Mouse (Mus musculus) neural tube, embryonic 12.5 days (tissue): ENCODE data around the gene Peg12. TPM values are rescaled to one million over a fixed set of nuclear protein-coding genes. Genes with fewer than 3 reads are reported as not detected.

Experiments used
- ATAC-seq: fragments of 200-750 bp; cut with Nextera tagmentation; 2 replicates; pipeline ENCODE4 v1.8.0; 2017; ENCODE audit warnings: low read depth, mild to moderate bottlenecking, moderate TSS enrichment, moderate library complexity; ENCODE audit not compliant: low FRiP score
- H3K27ac ChIP-seq: fragments of 300-500 bp; sonication (generic); 2 replicates; pipeline ENCODE4 v1.5.1; 2016
- H3K27me3 ChIP-seq: fragments of 300-500 bp; sonication (generic); replicated peaks from 2 replicates; pipeline ENCODE4 v1.6.1; 2016; ENCODE audit warnings: mild to moderate bottlenecking
- H3K36me3 ChIP-seq: fragments of 300-500 bp; sonication (generic); 2 replicates; pipeline ENCODE4 v1.6.1; 2016; ENCODE audit warnings: mild to moderate bottlenecking
- H3K4me1 ChIP-seq: fragments of 300-500 bp; sonication (generic); 2 replicates; pipeline ENCODE4 v1.6.1; 2016
- H3K4me2 ChIP-seq: fragments of 300-500 bp; sonication (generic); replicated peaks from 2 replicates; pipeline ENCODE4 v1.6.1; 2016; ENCODE audit warnings: mild to moderate bottlenecking
- H3K4me3 ChIP-seq: fragments of 300-500 bp; sonication (generic); 2 replicates; pipeline ENCODE4 v1.5.1; 2016
- H3K9ac ChIP-seq: fragments of 300-500 bp; sonication (generic); 2 replicates; pipeline ENCODE4 v1.6.1; 2016; ENCODE audit warnings: mild to moderate bottlenecking
- H3K9me3 ChIP-seq: fragments of 300-500 bp; sonication (generic); 2 replicates; pipeline ENCODE4 v1.6.1; 2016; ENCODE audit warnings: mild to moderate bottlenecking
- WGBS: fragments of 180-500 bp; shearing (Covaris S2); methylation state at CpG from one replicate; pipeline ENCODE4 v1.1.7; 2016; 5-methylcytosine and 5-hydroxymethylcytosine counted together
- polyA plus RNA-seq: library from polyadenylated mRNA; unstranded; fragments of >200 nt; fragmentation: Nextera tagmentation; extraction: Ambion mirVana; gene quantifications from 2 replicates; pipeline ENCODE4 v1.2.1, GENCODE M21; 2016

The Peg12 gene
- 47.2 and 52.7 TPM in 2 replicates for polyA plus RNA-seq

DNA sequence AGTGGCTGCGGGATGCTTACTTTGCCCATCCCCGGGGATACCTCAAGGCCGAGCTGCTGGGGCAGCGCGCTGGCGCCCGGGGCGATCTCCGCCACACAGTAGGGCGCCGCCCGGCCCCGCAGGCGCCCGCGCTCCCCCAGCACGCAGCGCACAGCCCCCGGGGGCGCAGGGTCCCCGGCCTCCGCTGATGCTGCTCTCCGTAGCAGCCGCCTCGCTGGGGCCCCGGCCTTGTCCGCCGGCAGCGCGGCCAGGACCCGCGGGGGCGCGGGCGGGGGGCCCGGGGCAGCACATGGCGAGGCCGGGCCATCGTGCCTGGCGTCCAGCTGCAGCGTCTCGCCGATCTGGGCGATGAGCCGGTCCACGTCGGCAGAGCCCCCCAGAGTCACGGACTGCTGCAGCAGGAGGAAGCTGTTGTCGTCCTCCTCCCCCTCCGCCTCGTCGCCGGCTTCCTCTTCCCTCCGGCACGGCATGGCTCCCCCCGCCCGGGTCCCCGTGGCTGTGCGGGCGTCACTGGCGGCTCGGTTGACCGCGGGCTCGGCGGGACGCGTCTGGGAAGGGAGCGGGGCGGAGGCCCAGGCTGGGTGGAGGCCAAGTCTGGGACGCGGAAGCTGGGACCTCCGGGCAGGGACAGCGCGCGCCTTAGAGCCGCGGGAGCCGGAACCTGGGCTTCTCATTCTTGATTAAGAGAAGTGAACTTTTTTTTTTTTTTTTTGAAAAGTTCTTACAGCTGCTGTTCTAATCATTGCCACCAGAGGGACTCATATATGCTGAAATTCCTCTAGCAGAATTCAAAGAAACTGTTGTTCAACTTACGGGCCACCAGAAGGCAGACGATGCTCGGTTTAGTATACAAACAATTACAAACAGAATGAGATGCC is at the start of gene Peg12:
Gene Peg12, minus strand, starts transcription at position 633 of the 878 bp plus-strand sequence.
- Histone ChIP-seq H3K9me3 (0 out of 2 replicates have a peak, but pooled peaks cover 17% of the 10 kb centered on the region), H3K9ac (peak within 1 kb of the TSS; percentile 88), H3K4me3 (peak within 1 kb of the TSS; percentile 70), H3K36me3 (no peaks in the 10 kb centered on the region), H3K4me2 (peak within 1 kb of the TSS; percentile 60), H3K4me1 (no peaks in the 10 kb centered on the region; the same call in 1 of the 2 replicates), H3K27ac (peak within 1 kb of the TSS; percentile 64), H3K27me3 (no peaks in the 10 kb centered on the region)
- peak; percentile 65 for ATAC-seq
- WGBS, result 18% methylated on average over 82 of the region's 82 CpGs

DNA sequence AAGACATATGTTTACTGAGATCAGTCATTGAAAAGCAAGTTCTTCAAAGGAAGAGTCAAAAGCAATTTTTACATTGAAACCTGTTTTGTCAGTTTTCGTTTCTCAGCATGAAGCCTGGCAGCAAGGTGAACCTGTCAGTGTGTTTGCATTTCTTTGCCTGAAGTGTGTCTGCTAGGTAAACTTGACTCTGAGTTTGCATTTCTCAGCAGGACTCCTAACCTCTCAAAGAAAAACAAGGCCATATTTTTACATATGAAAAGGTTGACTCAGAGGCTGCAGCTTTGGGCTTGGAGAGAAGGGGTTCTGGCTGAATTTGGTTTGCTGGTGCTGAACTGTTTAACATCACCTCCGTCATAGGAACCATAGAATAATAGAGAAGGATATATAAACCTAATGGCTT is 21.8 kb upstream of the Peg12 start:
- Histone ChIP-seq H3K27ac (no peak overlapping the region), H3K27me3 (no peaks in the 10 kb centered on the region), H3K36me3 (no peaks in the 10 kb centered on the region), H3K9ac (no peak overlapping the region), H3K4me2 (no peak overlapping the region), H3K9me3 (peaks cover 4% of the 10 kb centered on the region; the same call in 1 of the 2 replicates), H3K4me1 (no peaks in the 10 kb centered on the region), H3K4me3 (no peak overlapping the region)
- no peak for ATAC-seq
- 33% methylated on average over 2 of the region's 2 CpGs for WGBS

DNA sequence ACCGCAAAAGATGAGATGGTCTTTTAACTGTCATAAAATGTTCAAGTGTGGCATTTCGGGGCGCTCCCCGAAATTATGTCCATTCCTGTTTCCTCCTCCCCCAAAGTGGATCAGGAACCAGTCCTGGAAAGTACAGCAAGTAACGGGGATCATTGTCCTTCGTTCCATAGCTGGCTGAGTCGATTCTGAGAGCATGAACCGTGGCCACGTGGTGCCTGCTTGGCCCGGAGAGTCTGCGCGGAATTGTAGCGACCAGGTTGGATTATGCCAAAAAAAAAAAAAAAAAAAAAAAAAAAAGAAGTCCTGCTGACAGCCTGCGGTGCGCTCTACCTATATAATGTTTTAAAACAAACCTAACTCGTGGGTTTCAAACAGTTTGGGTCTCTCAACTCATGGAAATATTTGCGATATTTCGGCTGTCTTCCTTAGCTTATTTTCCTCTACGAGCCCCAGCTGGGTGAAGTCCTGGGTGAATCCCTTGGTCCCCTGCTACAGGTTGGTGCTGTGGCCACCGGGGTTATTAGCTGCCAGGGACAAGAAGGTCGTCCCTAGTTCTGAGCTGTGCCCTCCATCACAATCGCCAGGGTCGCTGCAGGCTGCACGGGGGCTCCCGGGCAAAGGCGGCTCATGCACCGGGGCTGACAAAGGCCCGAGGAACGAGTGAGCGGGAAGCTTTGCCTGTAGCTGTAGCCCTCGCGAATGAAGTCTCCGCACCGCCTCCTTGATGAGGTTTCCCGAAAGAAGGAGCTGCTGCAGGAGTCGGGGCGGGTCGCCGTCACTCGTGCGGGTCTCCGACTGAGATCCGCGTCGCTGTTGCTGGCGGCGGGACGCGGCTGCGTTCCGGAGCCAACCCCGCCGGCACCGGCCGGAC is 1.1 kb downstream of the Peg12 start:
- peak overlapping the region; percentile 60 for H3K4me2 ChIP-seq
- H3K36me3 ChIP-seq, result no peaks in the 10 kb centered on the region
- H3K27ac ChIP-seq, result peak overlapping the region; percentile 64
- peak overlapping the region; percentile 88 for H3K9ac ChIP-seq
- 29% methylated on average over 55 of the region's 55 CpGs for WGBS
- peak overlapping the region; percentile 70 for H3K4me3 ChIP-seq
- no peaks in the 10 kb centered on the region; the same call in 1 of the 2 replicates for H3K4me1 ChIP-seq
- 0 out of 2 replicates have a peak, but pooled peaks cover 17% of the 10 kb centered on the region for H3K9me3 ChIP-seq
- H3K27me3 ChIP-seq, result no peaks in the 10 kb centered on the region
- ATAC-seq, result peak; percentile 21

DNA sequence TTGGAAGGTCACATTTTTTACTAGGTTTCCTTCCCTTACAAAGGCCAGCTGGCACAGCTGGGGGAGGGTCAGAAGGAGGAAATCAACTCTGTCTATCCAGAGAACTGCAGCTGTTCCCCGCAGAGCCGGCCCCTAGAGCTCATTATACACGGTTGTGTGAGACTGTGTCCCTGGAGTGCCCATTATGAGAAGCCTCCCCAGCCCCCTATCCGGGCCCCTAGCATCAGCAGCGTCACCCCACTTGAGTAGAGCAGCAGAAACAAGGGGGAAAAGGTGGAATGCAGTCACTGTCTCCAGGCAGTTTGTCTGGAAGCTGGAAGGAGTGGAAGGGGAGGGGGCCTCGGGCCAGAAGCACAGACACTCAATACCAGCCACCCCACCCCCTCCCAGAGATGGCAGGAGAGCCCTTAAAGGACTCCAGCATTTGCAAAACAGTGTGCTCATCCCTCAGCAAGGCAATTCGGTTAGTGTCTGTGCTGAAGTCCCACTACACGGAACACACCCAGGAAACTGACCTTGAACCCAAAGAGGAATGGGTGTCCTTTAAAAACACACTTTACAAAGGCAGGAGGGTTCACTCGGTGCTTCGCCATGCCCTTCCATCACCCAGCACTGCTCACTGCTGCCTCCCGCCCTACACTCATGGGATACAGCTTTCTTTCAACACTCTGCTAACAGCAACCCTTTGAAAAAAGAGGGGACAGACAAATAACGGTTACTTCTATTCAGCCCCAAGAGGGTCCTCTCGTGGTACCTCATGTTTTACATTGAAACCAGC is 1.9 kb downstream of the Peg12 start:
- H3K27ac ChIP-seq, result peak overlapping the region; percentile 64
- peak overlapping the region; percentile 70 for H3K4me3 ChIP-seq
- peak; percentile 83 for ATAC-seq
- no peaks in the 10 kb centered on the region for H3K27me3 ChIP-seq
- WGBS, result 25% methylated on average over 13 of the region's 13 CpGs
- no peaks in the 10 kb centered on the region for H3K36me3 ChIP-seq
- H3K4me2 ChIP-seq, result peak overlapping the region; percentile 60
- peak overlapping the region; percentile 44 for H3K9ac ChIP-seq
- 0 out of 2 replicates have a peak, but pooled peaks cover 17% of the 10 kb centered on the region for H3K9me3 ChIP-seq
- no peaks in the 10 kb centered on the region; the same call in 1 of the 2 replicates for H3K4me1 ChIP-seq

DNA sequence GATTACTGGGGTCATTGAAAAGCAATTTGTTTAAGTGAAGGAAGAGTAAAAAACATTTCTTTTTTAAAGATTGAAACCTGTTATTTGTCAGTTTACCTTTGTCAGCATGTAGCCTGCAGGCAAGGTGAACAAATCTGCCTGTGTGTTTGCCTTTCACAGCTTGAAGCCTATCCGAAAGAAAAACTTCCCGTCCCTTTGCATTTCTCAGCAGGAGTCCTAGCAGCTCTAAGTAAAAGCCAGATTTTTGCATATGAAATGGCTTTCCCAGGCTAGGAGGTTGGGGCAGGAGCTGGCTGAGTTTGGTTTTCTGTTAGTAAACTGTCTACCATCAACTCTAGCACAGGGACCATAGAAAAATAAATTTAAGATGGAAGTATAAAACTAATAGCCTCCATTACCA is 12.0 kb downstream of the Peg12 start:
- no peaks in the 10 kb centered on the region for H3K27me3 ChIP-seq
- 0 out of 2 replicates have a peak, but pooled peaks cover 3% of the 10 kb centered on the region for H3K9me3 ChIP-seq
- no peak overlapping the region for H3K27ac ChIP-seq
- H3K9ac ChIP-seq, result no peak overlapping the region
- H3K36me3 ChIP-seq, result no peaks in the 10 kb centered on the region
- no peak for ATAC-seq
- H3K4me2 ChIP-seq, result no peak overlapping the region
- H3K4me3 ChIP-seq, result no peak overlapping the region
- no peaks in the 10 kb centered on the region for H3K4me1 ChIP-seq
- 24% methylated on average over 2 of the region's 2 CpGs for WGBS

DNA sequence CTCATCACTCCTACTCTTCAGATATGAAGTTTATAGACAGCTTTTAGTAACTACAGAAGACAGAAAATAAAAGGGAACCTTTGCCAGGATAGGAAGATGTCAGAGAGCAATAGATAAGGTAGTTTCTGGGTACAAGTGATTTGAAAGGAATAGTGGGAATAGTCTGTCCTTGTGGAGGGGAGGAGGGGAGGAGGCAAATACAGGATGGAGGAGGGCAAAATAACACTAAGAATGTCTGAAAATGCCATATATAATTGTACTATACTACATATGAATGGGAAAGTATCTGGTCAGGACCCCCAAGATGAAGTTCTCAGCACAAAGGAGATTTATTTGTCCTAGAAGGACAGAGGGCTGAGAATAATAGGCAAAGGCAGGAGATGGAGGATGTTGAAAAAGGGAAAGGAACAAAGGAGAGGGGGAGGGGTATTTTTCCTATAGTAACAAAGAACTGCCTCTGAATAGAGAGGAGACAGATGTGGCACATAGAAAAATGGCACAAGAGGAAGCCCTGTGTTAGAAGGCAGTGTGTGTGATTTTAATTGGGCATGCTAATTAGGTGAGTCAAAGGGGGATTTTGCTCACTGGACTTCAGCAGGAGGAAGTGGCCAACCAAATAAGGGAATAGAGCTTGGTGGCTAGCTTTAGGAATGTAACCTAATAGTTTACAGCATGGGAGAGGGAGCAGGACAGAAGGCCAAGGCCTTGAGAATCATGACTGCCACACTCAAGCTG is 18.7 kb downstream of the Peg12 start:
- Histone ChIP-seq H3K4me3 (no peak overlapping the region), H3K9ac (no peak overlapping the region), H3K4me2 (no peak overlapping the region), H3K9me3 (no peaks in the 10 kb centered on the region), H3K4me1 (no peaks in the 10 kb centered on the region), H3K27me3 (no peaks in the 10 kb centered on the region), H3K36me3 (no peaks in the 10 kb centered on the region), H3K27ac (no peak overlapping the region)
- peak; percentile 75 for ATAC-seq

DNA sequence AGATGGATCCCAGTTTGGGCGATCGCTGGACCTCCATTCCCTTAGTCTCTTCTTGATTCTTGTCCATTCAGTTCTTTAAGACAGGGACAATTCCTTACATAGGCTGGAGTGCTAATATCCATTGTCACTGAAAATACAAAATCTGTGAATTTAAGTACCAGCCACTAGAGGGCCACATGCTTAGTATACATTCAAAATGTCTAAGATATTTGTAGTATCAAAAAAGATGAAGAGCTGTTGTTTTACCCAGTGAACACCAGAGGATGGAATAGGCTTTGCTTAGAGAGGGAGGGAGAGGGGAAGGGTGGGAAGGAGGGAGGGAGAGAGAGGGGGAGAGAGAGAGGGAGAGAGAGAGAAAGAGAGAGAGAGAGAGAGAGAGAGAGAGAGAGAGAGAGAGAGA is 27.9 kb downstream of the Peg12 start:
- Histone ChIP-seq H3K4me3 (no peak overlapping the region), H3K36me3 (no peaks in the 10 kb centered on the region), H3K9ac (no peak overlapping the region), H3K4me2 (no peak overlapping the region), H3K27me3 (no peaks in the 10 kb centered on the region), H3K4me1 (no peaks in the 10 kb centered on the region), H3K27ac (no peak overlapping the region), H3K9me3 (no peaks in the 10 kb centered on the region)
- no peak for ATAC-seq
- 45% methylated on average over 2 of the region's 2 CpGs for WGBS

DNA sequence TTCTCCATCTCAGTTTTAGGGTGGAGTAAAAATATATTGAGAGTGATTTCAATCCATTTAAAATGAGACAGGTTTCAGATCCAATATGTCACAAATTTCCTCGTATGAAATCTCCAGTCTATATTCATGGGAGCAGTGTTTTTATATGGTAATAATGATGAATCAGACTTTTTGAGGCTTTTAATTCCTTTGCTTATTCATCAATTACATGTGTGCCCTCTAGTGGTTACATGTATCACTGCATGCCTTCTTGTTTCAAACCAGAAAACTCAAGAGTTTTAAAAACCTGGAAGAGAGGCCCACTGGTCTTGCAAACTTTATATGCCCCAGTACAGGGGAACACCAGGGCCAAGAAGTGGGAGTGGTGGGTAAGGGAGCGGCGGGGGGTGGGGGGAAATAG is 31.1 kb downstream of the Peg12 start:
- Histone ChIP-seq H3K27ac (no peak overlapping the region), H3K4me3 (no peak overlapping the region), H3K9ac (no peak overlapping the region), H3K9me3 (no peaks in the 10 kb centered on the region), H3K36me3 (no peaks in the 10 kb centered on the region), H3K4me1 (no peaks in the 10 kb centered on the region), H3K27me3 (no peaks in the 10 kb centered on the region), H3K4me2 (no peak overlapping the region)
- ATAC-seq, result no peak
- WGBS, result 30% methylated on average over 3 of the region's 3 CpGs

DNA sequence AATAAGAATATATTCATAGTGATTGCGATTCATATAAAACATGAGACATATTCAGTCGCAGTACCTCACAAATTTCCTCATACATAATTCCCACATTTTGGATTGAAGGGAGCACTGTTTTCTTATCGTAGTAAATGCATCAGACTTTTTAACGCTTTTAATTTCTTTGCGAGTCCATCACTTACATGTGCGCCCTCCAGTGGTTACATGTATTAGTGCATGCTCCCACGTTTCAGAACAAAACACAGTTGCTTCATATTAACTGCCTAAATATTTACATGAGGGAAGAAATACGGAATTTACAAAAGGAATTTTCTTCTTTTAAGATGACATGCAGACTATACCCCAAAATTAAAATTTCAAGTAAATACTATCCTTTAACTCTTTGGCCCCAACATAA is 36.0 kb downstream of the Peg12 start:
- Histone ChIP-seq H3K4me3 (no peak overlapping the region), H3K4me1 (no peaks in the 10 kb centered on the region), H3K9me3 (no peaks in the 10 kb centered on the region), H3K9ac (no peak overlapping the region), H3K36me3 (no peaks in the 10 kb centered on the region), H3K27ac (no peak overlapping the region), H3K4me2 (no peak overlapping the region), H3K27me3 (no peaks in the 10 kb centered on the region)
- no peak for ATAC-seq
- 18% methylated on average over 8 of the region's 8 CpGs for WGBS

DNA sequence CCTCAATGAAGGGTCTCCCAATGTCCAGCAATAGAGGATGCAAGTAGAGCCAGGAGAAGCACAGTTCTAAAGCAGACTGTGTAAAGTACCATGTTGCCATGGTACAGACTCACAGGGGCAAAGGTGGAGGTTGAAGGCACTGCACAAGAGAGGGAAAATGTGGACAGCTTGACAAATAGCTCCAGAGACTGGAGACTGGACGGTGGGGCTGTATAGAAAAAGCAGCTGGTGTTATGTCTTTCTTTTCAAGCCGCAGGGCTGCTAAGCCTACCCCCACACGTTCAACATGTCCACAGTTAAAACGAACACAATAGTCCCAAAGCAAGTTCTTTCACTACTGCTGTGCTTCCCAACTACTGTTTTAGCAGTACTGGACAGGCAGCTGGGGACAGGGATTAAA is 41.1 kb downstream of the Peg12 start:
- Histone ChIP-seq H3K27me3 (no peaks in the 10 kb centered on the region), H3K36me3 (no peaks in the 10 kb centered on the region), H3K9me3 (peaks cover 8% of the 10 kb centered on the region; the same call in 1 of the 2 replicates), H3K4me3 (0 out of 2 replicates have a peak overlapping the region, but pooled peaks have one; percentile 13), H3K27ac (0 out of 2 replicates have a peak overlapping the region, but pooled peaks have one; percentile 20), H3K4me2 (peak overlapping the region; percentile 44), H3K9ac (no peak overlapping the region), H3K4me1 (no peaks in the 10 kb centered on the region)
- 35% methylated on average over 4 of the region's 4 CpGs for WGBS
- peak; percentile 23; the same call in 1 of the 2 replicates for ATAC-seq

DNA sequence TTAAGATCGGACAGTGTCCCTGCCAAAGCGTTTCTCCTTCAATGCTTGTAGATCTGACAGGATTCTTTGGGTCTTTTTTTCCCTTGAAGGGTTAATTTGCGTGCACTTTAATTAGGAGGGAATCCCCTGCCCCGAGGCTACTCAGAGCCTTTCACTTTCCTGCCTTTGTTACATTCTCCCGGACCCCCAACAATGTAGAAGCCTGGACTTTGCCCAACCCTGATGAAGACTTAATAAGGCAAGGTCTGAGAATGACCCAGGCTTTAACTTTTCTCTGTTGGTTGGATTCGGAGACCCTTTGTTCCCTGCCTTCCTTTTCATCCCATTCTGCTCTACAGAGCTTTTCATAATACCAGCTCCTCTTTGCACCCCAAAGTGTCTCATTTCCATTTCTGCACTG is 43.7 kb downstream of the Peg12 start:
- 40% methylated on average over 6 of the region's 6 CpGs for WGBS
- peak overlapping the region; percentile 58 for H3K4me2 ChIP-seq

More for the DNA sequence above, 43.7 kb downstream of the Peg12 start:
- ATAC-seq, result 0 out of 2 replicates have a peak, but pooled peaks have one; percentile 29
- H3K27me3 ChIP-seq, result no peaks in the 10 kb centered on the region
- H3K36me3 ChIP-seq, result no peaks in the 10 kb centered on the region
- H3K4me1 ChIP-seq, result no peaks in the 10 kb centered on the region
- H3K9ac ChIP-seq, result peak overlapping the region; percentile 7; the same call in 1 of the 2 replicates
- H3K9me3 ChIP-seq, result peaks cover 8% of the 10 kb centered on the region; the same call in 1 of the 2 replicates
- peak overlapping the region; percentile 53; the same call in 1 of the 2 replicates for H3K27ac ChIP-seq
- peak overlapping the region; percentile 53 for H3K4me3 ChIP-seq
